Mouse (Mus musculus) midbrain, embryonic 16.5 days (tissue): ENCODE results near the gene Tmem210. TPM values are rescaled to one million over a fixed set of nuclear protein-coding genes. Genes with fewer than 3 reads are reported as not detected.

Experiments used
- ATAC-seq: fragments of 200-750 bp; cut with Nextera tagmentation; 2 replicates; pipeline ENCODE4 v1.8.0; 2017; ENCODE audit warnings: moderate TSS enrichment
- H3K27ac ChIP-seq: fragments of 300-500 bp; sonication (generic); 2 replicates; pipeline ENCODE4 v1.5.1; 2014; ENCODE audit warnings: mild to moderate bottlenecking, low read length, mixed read lengths
- H3K27me3 ChIP-seq: fragments of 300-500 bp; sonication (generic); 2 replicates; pipeline ENCODE4 v1.6.1; 2014; ENCODE audit warnings: low read depth, low read length, mixed read lengths; ENCODE audit not compliant: control insufficient read depth, insufficient read depth
- H3K36me3 ChIP-seq: fragments of 300-500 bp; sonication (generic); 2 replicates; pipeline ENCODE4 v1.6.1; 2014; ENCODE audit warnings: mild to moderate bottlenecking, low read length, moderate library complexity, mixed read lengths; ENCODE audit not compliant: control insufficient read depth, insufficient read depth
- H3K4me1 ChIP-seq: fragments of 300-500 bp; sonication (generic); 2 replicates; pipeline ENCODE4 v1.6.1; 2014; ENCODE audit warnings: mild to moderate bottlenecking, low read length, mixed read lengths; ENCODE audit not compliant: control insufficient read depth, insufficient read depth
- H3K4me2 ChIP-seq: fragments of 300-500 bp; sonication (generic); 2 replicates; pipeline ENCODE4 v1.6.1; 2014; ENCODE audit warnings: mild to moderate bottlenecking, low read length, mixed read lengths
- H3K4me3 ChIP-seq: fragments of 300-500 bp; sonication (generic); 2 replicates; pipeline ENCODE4 v1.5.1; 2014; ENCODE audit warnings: low read depth, mild to moderate bottlenecking, low read length, moderate library complexity, mixed read lengths
- H3K9ac ChIP-seq: fragments of 300-500 bp; sonication (generic); 2 replicates; pipeline ENCODE4 v1.6.1; 2014; ENCODE audit warnings: low read depth, low read length, mixed read lengths
- H3K9me3 ChIP-seq: fragments of 300-500 bp; sonication (generic); replicated peaks from 2 replicates; pipeline ENCODE4 v1.6.1; 2014; ENCODE audit warnings: mild to moderate bottlenecking, low read length, mixed read lengths; ENCODE audit not compliant: control insufficient read depth, poor library complexity, severe bottlenecking
- WGBS: fragments of 180-500 bp; shearing (Covaris S2); extraction: QIAGEN DNeasy Blood & Tissue Kit; methylation state at CpG from one replicate; pipeline ENCODE4 v1.1.7; 2014; 5-methylcytosine and 5-hydroxymethylcytosine counted together
- polyA plus RNA-seq: library from polyadenylated mRNA; unstranded; fragments of >200 nt; fragmentation: Nextera tagmentation; extraction: Ambion mirVana; gene quantifications from 2 replicates; pipeline ENCODE4 v1.2.1, GENCODE M21; 2015

The Tmem210 gene
- polyA plus RNA-seq, result not detected in 2 replicates

- Histone ChIP-seq H3K27ac (no peak within 1 kb of the TSS), H3K27me3 (peaks cover 43% of the 10 kb centered on the region), H3K4me2 (no peak within 1 kb of the TSS), H3K4me1 (peaks cover 23% of the 10 kb centered on the region), H3K4me3 (no peak within 1 kb of the TSS), H3K9ac (no peak within 1 kb of the TSS), H3K36me3 (peaks cover 19% of the 10 kb centered on the region), H3K9me3 (no peaks in the 10 kb centered on the region)
- 81% methylated on average over 6 of the region's 6 CpGs for WGBS
- ATAC-seq, result no peak
Measured at GRCm38 (mm10) chr2:25287927-25288649, at the start of gene Tmem210. Gene Tmem210 (plus strand): TSS chr2:25288145.

- H3K27me3 ChIP-seq, result peaks cover 4% of the 10 kb centered on the region; the same call in 1 of the 2 replicates
- H3K36me3 ChIP-seq, result no peaks in the 10 kb centered on the region; the same call in 1 of the 2 replicates
- H3K27ac ChIP-seq, result no peak overlapping the region
- WGBS, result 95% methylated on average over 3 of the region's 3 CpGs
- no peaks in the 10 kb centered on the region for H3K9me3 ChIP-seq
- H3K4me3 ChIP-seq, result no peak overlapping the region
- no peak overlapping the region for H3K4me2 ChIP-seq
- ATAC-seq, result no peak
- H3K9ac ChIP-seq, result no peak overlapping the region
- H3K4me1 ChIP-seq, result peaks cover 20% of the 10 kb centered on the region
Measured at GRCm38 (mm10) chr2:25239766-25240165, 48.2 kb upstream of the Tmem210 start.

- peak; percentile 15 for ATAC-seq
- Histone ChIP-seq H3K9ac (peak overlapping the region; percentile 49), H3K4me2 (peak overlapping the region; percentile 92), H3K4me3 (peak overlapping the region; percentile 77), H3K9me3 (no peaks in the 10 kb centered on the region), H3K27ac (peak overlapping the region; percentile 82), H3K36me3 (no peaks in the 10 kb centered on the region; the same call in 1 of the 2 replicates), H3K4me1 (peaks cover 20% of the 10 kb centered on the region), H3K27me3 (no peaks in the 10 kb centered on the region; the same call in 1 of the 2 replicates)
- WGBS, result 53% methylated on average over 8 of the region's 8 CpGs
Measured at GRCm38 (mm10) chr2:25240310-25240709, 47.6 kb upstream of the Tmem210 start.

GRCm38 (mm10) chr2:25240723-25241437 is 47.1 kb upstream of the Tmem210 start:
- peaks cover 3% of the 10 kb centered on the region; the same call in 1 of the 2 replicates for H3K36me3 ChIP-seq
- WGBS, result 1% methylated on average over 29 of the region's 29 CpGs

GRCm38 (mm10) chr2:25241438-25241775 is 46.5 kb upstream of the Tmem210 start:
- H3K9ac ChIP-seq, result peak overlapping the region; percentile 96
- whole genome bisulfite sequencing, result 18% methylated on average over 6 of the region's 6 CpGs
- H3K4me1 ChIP-seq, result peaks cover 20% of the 10 kb centered on the region
- H3K36me3 ChIP-seq, result peaks cover 5% of the 10 kb centered on the region; the same call in 1 of the 2 replicates
- peak overlapping the region; percentile 92 for H3K4me2 ChIP-seq
- peak overlapping the region; percentile 77 for H3K4me3 ChIP-seq
- H3K27me3 ChIP-seq, result no peaks in the 10 kb centered on the region
- H3K9me3 ChIP-seq, result no peaks in the 10 kb centered on the region
- ATAC-seq, result peak; percentile 50
- peak overlapping the region; percentile 82 for H3K27ac ChIP-seq

More at GRCm38 (mm10) chr2:25240723-25241437, 47.1 kb upstream of the Tmem210 start:
- Histone ChIP-seq H3K9me3 (no peaks in the 10 kb centered on the region), H3K27me3 (no peaks in the 10 kb centered on the region), H3K4me3 (peak overlapping the region; percentile 77), H3K27ac (peak overlapping the region; percentile 82), H3K4me2 (peak overlapping the region; percentile 92), H3K9ac (peak overlapping the region; percentile 49), H3K4me1 (peaks cover 20% of the 10 kb centered on the region)
- peak; percentile 79 for ATAC-seq

GRCm38 (mm10) chr2:25242101-25242506 is 45.8 kb upstream of the Tmem210 start, which contains the start of the genes Rnf208 and Cysrt1:
Gene Rnf208 (plus strand): TSS chr2:25242255.
Gene Cysrt1 (minus strand): TSS chr2:25242452.
- no peaks in the 10 kb centered on the region for H3K27me3 ChIP-seq
- 0% methylated on average over 33 of the region's 59 CpGs for WGBS
- peak within 1 kb of the TSS; percentile 77 for H3K4me3 ChIP-seq
- H3K9ac ChIP-seq, result peak within 1 kb of the TSS; percentile 96
- peak within 1 kb of the TSS; percentile 82 for H3K27ac ChIP-seq
- peaks cover 5% of the 10 kb centered on the region; the same call in 1 of the 2 replicates for H3K36me3 ChIP-seq
- peak; percentile 61 for ATAC-seq
- H3K4me2 ChIP-seq, result peak within 1 kb of the TSS; percentile 92
- no peaks in the 10 kb centered on the region for H3K9me3 ChIP-seq
- peaks cover 20% of the 10 kb centered on the region for H3K4me1 ChIP-seq

- Histone ChIP-seq H3K4me3 (peak overlapping the region; percentile 77), H3K9ac (peak overlapping the region; percentile 96), H3K27ac (no peak overlapping the region), H3K4me2 (peak overlapping the region; percentile 92), H3K36me3 (peaks cover 9% of the 10 kb centered on the region; the same call in 1 of the 2 replicates), H3K4me1 (peaks cover 20% of the 10 kb centered on the region), H3K9me3 (no peaks in the 10 kb centered on the region), H3K27me3 (no peaks in the 10 kb centered on the region)
- 83% methylated on average over 8 of the region's 8 CpGs for WGBS
- no peak for ATAC-seq
Measured at GRCm38 (mm10) chr2:25243342-25243741, 44.6 kb upstream of the Tmem210 start.

- ATAC-seq, result no peak
- Histone ChIP-seq H3K27ac (no peak overlapping the region), H3K9me3 (no peaks in the 10 kb centered on the region), H3K36me3 (peaks cover 12% of the 10 kb centered on the region), H3K27me3 (no peaks in the 10 kb centered on the region), H3K4me1 (peaks cover 20% of the 10 kb centered on the region), H3K9ac (no peak overlapping the region), H3K4me3 (no peak overlapping the region), H3K4me2 (no peak overlapping the region; the same call in 1 of the 2 replicates)
- 90% methylated on average over 4 of the region's 4 CpGs for WGBS
Measured at GRCm38 (mm10) chr2:25244144-25244543, 43.8 kb upstream of the Tmem210 start.
